Mouse (Mus musculus): Measurements from ENCODE around the gene Ptprn2.

Gene Ptprn2

GRCm38 (mm10) chr12:116594457-116594856 lies 108.9 kb downstream of the Ptprn2 start:
- DNase-seq (ENCODE audit: low spot score): no peak

DNA sequence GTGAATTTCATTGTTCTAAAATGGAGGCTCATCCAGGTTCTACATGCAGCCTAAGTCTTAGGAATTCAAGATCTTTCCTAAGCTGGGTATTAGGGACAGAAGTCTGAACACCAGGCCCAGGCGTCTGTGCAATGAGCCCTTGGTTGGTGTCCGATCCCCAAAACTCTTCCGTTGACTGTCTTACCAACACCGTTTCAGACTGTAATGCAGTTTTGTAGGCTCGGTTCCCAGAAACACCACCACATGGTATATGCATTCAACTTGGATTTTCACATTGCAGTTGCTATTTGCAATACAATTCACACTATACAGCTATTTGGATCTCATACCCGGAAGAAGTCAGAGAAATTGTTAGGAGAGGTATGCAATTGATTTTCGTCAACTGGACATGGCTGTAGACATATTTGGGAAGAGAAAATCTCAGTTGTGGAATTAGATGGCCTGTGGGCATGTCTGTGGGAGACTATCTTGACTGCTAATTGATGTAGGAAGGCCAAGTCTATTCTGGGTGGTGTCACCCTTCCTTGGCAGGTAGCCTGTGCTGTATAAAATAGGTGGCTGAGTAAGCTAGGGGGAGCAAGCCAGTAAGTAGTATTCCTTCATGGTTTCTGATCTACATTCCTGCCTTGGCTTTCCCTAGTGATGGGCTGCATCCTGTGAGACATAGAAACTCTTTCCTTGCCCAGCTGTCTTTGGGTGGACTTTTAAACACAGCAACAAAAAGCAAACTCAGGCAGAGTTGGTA lies 109.5 kb downstream of the Ptprn2 start:
- no peak for DNase-seq (ENCODE audit: low spot score)

DNA sequence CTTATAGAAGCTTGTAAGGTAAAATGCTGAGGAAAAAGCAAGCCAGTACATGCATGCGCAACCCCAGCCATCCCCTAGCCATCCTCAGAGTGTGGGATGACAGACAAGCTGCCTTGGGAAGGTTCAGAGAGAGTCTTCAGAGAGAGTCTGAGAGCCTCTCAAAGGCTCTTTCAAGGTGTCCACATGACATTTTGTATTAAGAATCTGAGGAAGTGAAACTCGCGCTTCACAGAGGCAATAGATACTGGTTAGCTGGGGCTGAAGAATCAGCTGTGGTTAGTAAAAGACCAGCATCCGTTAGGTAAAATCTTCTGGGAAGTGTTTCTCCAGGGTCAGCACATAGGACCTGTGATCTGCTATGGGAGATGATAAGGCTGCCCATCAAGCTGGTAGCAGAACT lies 110.2 kb downstream of the Ptprn2 start:
- DNase-seq (ENCODE audit: low spot score): no peak

DNA sequence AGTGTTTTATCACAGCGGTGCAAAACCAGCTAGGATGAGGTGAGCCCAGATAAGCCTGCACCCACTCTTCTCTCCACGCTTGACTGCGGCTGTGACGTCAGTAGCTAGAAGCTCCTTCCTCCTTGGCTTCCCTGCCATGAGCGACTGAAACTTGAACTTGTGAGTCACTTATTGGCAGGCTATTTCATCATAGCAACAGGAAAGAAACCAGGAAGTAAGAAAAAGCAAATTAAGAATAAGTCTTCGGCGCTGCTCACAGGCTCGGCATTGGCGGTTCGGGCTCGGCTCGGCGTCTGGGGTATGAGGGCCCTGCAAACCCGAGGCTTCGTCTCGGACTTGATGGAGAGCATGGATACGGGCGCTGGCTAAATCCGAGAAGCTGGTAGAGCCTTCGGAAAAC lies 111.5 kb downstream of the Ptprn2 start:
- no peak for DNase-seq (ENCODE audit: low spot score)

DNA sequence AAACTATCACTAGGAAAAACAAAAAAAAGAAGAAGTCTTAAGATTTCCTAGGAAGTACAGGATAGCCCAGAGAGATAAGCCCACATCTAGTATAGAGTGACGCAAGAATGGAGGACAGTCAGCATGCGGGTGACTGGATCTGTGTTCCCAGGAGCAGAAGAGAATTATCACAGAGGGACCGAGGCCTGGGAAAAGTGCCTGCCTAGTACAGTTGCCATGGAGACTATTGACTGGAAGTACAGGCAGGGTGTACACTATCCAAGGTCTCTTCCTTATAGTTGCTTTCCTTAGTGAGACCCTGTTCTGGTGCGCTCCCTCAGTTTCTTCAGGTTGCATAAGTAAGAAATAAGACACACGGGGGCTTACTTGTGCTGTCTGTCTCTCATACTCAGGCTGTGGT lies 112.2 kb downstream of the Ptprn2 start:
- no peak for DNase-seq (ENCODE audit: low spot score)

DNA sequence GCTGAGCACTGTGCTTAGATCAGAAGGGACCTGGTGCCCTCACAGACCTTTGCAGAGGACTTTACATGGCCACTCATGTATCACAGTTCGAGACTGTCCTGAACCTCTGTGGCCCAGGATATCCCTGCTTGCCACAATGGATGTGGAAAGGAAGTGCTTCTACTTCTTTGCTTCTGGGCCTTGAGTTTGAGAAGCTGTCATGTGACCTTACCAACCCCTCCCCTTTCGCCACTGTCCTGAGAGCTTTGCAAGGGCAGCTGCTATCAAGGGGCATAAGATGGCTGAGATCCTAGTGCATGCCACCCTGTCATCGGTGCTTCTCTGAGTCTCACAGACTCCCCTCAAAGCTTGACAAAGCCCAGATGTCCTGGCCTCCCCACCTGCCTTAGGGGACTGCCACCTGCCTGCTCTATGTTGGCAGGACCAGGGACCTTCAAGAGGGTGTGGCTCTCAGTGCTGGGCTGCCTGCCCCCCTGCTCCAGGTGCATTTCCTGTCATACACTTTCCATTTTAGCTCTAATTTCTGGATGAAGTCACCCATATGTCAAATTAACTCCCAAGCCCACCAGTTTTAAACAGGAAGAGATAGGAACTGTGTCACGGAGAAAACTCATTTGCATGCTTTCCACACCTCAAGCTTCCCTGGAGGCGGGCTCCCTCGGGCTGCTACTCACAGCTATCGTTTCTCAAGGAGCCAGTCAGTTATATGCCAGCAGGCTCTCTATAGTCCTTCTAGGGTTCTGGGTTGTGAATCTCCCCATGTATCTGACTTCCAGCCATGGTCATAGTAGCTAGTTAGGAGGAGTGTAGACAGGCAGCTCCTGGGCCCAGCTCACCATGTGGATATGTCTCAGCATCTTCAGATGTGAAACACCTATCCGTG lies 112.8 kb downstream of the Ptprn2 start:
- no peak for DNase-seq (ENCODE audit: low spot score)

DNA sequence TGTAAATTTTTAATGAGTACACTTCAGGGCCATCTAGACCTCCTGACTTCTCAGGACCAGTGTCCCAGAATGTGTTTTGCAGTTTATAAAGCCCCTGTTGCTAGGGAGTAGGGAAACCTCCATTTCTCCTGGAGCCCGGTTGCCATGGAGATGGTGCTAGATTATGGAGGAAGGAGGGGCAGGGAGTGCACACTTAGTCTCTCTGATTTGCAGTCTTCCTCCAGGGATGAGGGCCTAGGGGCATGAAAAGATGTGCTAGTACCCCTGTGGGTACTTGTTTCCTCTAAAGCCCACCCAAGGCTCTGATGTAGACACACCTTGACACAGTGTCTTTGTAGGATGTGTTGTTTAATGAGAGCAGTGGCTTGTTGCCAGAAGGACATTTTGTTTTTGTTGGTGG lies 114.0 kb downstream of the Ptprn2 start:
- DNase-seq (ENCODE audit: low spot score): no peak

GRCm38 (mm10) chr12:116600054-116600453 lies 114.5 kb downstream of the Ptprn2 start:
- no peak for DNase-seq (ENCODE audit: low spot score)

GRCm38 (mm10) chr12:116601395-116601794 lies 115.9 kb downstream of the Ptprn2 start:
- no peak for DNase-seq (ENCODE audit: low spot score)

GRCm38 (mm10) chr12:116601921-116602320 lies 116.4 kb downstream of the Ptprn2 start:
- DNase-seq (ENCODE audit: low spot score): no peak

DNA sequence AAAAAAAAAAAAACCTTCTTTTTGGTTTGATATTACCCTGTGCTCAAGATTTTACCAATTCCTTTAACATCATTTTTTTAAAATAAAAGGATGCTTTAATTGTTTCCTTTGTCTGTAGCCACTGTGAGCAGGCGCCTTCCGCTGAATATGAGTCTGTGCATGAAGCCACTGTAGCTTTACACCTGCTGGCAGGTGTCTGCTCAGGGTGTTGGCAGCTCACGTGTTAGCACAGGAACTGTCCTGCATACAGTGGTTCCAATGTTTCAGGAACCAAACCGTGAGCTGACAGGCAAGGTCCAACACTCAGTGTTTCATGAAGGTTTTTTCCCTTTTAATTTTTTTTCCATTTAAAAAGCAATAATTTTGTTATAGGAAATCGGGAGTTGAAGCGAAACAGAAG lies 123.1 kb downstream of the Ptprn2 start:
- no peak for DNase-seq (ENCODE audit: low spot score)

GRCm38 (mm10) chr12:116619868-116620267 lies 134.3 kb downstream of the Ptprn2 start:
- DNase-seq (ENCODE audit: low spot score): peak; percentile 88

GRCm38 (mm10) chr12:116620299-116620698 lies 134.8 kb downstream of the Ptprn2 start:
- no peak for DNase-seq (ENCODE audit: low spot score)

- DNase-seq (ENCODE audit: low spot score): no peak
Measured at GRCm38 (mm10) chr12:116621325-116622040, 136.0 kb downstream of the Ptprn2 start.

DNA sequence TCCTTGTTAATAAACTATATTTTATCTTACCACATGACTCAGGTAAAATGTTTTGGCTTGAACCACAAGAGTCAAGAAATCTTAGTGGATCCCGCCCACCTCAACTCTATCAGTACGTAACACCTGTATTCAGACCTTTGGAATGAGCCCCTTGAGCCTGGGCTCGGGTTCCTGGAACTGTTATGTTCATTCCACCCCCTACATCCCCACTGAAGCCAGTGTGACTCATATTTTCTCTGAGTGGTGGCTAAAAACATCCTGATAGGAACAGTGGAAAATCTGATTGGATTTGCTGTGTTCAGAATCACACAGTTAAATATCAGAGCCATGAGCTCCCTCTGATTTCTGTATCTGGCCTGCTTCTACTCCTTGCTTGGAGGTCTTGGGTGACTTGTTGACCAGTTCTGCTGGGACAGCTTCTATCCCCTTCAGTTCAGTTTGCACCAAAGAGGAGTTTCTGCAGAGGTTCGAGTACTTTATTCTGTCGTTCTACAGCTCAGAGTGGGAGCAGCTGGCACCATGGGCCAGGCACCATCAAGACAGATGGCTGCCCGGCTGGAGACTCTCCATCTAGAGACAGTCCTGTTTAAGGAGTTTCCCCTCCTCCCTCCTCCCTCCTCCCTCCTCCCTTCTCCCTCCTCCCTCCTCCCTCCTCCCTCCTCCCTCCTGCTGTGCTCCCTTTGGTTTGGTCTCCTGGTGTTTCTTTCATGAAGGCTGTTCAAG lies 137.3 kb downstream of the Ptprn2 start:
- no peak for DNase-seq (ENCODE audit: low spot score)

GRCm38 (mm10) chr12:116625391-116626281 lies 140.1 kb downstream of the Ptprn2 start:
- DNase-seq (ENCODE audit: low spot score): peak; percentile 58

- no peak for DNase-seq (ENCODE audit: low spot score)
Measured at GRCm38 (mm10) chr12:116628992-116629391, 143.5 kb downstream of the Ptprn2 start.

DNA sequence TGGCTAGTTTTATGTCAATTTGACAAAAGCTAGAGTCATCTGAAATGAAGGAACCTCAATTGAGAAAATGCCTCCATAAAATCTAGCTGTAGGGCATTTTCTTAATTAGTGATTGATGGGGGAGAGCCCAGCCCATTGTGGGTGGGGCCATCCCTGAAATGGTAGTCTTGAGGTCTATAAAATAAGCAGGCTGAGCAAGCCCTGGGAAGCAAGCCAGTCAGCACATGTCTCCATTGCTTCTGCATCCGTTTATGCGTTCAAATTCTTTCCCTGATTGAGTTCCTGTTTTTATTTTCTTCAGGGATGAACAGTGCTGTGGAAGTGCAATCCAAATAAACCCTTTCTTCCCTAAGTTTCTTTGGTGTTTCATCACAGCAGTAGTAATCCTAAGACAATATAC lies 152.0 kb downstream of the Ptprn2 start:
- DNase-seq (ENCODE audit: low spot score): no peak

DNA sequence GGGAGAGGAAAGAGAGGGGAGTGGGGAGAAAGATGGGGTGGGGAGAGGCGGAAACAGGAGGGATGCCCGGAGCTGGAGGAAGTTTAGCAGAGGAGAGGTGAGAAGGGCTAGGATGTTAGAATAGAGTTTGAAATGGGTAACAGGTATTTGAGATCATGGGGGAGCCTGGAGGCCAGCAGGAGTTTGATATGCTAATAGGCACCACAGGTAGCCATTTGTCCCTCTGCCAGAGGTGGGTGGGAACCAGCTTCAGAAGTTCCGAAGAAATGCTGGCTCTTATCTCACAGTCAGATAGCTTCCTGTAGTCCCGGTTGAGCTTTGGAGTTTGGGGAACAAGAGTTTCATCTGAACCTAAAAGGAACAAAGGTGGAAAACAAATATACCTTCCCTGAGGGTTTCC lies 155.4 kb downstream of the Ptprn2 start:
- no peak for DNase-seq (ENCODE audit: low spot score)

- DNase-seq (ENCODE audit: low spot score): no peak
Measured at GRCm38 (mm10) chr12:116641339-116642190, 156.0 kb downstream of the Ptprn2 start.
